Mouse (Mus musculus): Measurements from ENCODE around the gene St14.
A peak's percentile ranks its signal among the peaks of the same experiment; 100 is the strongest.
"Not testable (repeated sequence)": the region's sequence is repeated elsewhere in the genome, so short reads cannot be mapped to it uniquely, and the experiment has no call there.

The St14 gene

DNA sequence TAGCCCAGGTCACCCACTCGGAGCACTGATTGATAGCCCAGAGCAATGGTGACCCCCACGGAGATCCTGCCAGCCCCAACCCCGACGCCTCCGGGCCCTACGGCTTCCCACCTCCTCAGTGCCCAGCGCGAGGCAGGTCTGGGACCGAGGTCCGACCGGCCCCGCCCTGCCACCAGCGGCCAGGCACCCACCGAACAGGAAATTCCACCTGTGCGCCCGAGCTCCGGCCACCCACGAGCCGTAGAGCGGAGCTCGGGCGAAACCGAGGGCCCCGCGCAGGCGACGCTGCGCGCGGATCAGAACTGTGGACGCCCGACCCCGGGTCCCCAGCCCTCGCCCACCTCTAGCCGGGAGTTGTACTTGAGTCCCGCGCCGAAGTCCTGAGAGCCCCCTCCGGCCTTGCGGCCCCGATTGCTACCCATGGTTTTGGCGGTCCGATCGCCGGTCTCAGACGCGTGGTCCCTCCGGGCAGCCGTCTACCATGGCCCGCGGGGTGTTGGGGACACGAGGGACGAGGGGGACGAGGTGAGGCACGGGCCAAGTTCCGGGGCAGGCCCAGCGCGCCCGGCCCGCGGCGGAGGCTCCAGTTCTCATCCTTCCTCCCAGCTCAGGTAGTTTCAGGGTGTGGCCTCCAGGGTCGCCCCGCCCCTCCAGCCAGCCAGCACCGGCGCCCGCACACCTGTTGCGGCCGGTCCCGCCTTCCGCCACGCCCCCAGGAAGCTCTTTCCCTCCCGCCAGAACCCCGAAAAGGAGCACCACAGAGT is at the start of gene St14:
Gene St14 (minus strand): TSS at position 649 of the 764 bp plus-strand sequence.
- DNase-seq (ENCODE audit: low read depth, low spot score): peak; percentile 51

DNA sequence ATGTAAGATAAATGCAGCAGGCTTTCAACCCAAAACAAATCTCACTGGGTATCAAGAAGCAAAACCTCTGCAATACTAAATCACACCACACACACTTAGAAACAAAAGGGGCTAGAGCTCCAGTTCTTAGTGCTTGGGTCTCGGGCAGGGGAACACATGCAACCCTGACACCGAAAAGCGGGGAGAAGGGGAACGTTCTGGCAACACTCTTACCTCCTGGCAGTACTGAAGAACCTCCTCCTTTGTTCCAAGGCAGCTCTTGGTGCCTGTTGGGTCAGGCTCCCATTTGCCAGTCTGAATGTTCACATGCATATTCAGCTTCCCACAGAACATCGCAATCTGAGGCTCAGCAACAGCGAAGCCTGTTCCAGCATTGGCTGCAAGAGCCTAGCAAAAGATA is 46.0 kb upstream of the St14 start:
- no peak for DNase-seq (ENCODE audit: low read depth, low spot score)

DNA sequence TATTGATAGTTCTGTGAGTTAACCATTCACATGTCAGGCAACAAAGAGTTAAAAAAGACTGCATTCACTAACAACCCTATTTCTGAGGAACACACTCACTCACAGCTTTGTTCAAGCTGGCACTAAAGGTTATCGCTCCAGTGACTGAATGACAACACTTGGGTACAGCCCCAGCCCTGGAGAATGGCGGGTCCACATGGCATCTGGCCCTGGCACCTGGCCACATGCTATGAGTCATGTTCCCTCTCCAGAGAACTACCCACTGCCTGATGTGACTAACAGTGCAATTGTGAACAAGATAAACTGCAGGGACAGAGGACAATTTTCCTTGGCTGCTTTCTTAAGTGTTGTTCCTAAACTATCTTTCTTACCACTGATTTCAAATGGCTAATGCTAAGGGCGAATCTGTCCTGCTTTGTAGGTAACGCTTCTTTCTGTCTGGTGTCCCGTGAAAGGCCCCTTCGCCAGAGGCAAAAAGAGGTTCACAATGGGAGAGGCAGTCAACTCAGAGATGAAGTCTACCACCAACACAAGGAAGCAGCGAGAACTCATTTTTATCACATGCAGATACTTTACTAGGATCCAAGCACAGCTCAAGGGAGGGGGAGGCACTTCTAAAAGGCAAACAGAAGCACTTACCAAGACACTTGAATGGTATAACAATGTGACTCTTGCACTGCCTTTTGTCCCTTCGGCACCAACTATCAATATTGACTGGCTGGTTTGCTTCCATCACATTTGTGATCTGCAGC is 44.9 kb upstream of the St14 start:
- no peak for DNase-seq (ENCODE audit: low read depth, low spot score)

- no peak for DNase-seq (ENCODE audit: low read depth, low spot score)
These were observed 44.3 kb upstream of the St14 start for GRCm38 (mm10) chr9:31175978-31176377.

GRCm38 (mm10) chr9:31175346-31175745 is 43.7 kb upstream of the St14 start:
- no peak for DNase-seq (ENCODE audit: low read depth, low spot score)

- no peak for DNase-seq (ENCODE audit: low read depth, low spot score)
These were observed 36.9 kb upstream of the St14 start for GRCm38 (mm10) chr9:31168356-31169093.

GRCm38 (mm10) chr9:31167305-31167704 is 35.7 kb upstream of the St14 start:
- no peak for DNase-seq (ENCODE audit: low read depth, low spot score)

GRCm38 (mm10) chr9:31165505-31165904 is 33.9 kb upstream of the St14 start:
- not testable (repeated sequence) for DNase-seq (ENCODE audit: low read depth, low spot score)

DNA sequence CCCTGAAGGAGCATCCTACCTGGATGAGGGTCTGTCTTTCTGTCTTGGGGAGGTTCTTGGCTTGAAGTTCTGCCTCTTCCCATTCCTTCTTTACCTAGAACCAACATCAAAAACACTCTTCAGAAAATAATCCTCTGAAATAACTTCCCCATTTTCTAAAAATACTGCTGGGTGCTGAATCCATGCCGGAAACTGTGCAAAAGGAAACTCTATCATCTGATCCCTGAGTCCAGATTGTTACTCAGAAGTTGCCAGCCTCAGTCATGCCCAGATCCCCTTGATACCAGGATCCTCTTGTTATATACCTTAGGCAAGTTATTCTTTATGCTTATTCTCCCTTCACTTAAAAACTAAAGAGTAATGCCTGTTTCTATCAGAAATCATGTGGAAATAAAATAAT is 31.7 kb upstream of the St14 start:
- DNase-seq (ENCODE audit: low read depth, low spot score): no peak

DNA sequence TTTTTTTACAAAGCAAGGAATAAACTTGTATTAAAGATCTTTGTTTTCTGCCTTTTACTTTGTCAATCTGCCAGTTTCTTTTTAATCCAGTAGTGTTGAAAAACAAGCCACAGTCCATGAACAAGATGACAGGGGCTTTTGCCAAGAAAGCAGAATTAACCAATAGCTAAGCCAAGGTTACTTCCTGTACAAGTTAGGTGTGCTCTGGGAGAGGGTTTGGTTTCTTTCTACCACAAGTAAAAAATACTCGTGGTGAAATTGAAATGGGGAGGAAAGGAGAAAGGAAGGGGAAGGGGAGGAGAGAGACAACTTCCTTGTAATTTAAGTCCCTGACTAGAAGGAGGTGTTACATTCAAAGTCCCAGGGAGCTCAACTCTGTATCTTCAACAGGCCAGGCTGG is 31.3 kb upstream of the St14 start:
- DNase-seq (ENCODE audit: low read depth, low spot score): no peak

GRCm38 (mm10) chr9:31159910-31160309 is 28.3 kb upstream of the St14 start:
- DNase-seq (ENCODE audit: low read depth, low spot score): peak; percentile 64

GRCm38 (mm10) chr9:31156594-31156993 is 24.9 kb upstream of the St14 start:
- DNase-seq (ENCODE audit: low read depth, low spot score): no peak

- peak; percentile 55 for DNase-seq (ENCODE audit: low read depth, low spot score)
These were observed 19.4 kb upstream of the St14 start for GRCm38 (mm10) chr9:31151050-31151449.

DNA sequence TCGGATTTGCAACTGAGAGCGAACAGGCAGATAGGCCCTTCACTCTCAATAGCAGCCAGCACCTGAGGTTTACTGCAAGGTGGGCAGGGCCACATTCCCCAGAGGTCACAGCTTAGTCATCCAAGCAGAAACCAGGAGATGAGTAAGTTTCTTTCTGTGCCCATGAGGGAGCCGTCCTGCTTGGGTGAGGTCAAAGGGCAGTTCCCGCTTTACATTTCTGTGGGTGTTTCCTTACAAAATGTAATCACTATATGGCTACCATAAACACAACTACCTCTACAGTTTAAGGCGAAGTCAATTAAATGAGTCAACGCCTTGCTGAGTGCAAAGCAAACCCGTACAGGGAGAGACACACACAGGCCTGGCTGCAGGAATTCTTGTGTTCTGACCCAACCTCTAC is 16.5 kb upstream of the St14 start:
- peak; percentile 54 for DNase-seq (ENCODE audit: low read depth, low spot score)

GRCm38 (mm10) chr9:31145272-31145925 is 13.7 kb upstream of the St14 start:
- DNase-seq (ENCODE audit: low read depth, low spot score): no peak

DNA sequence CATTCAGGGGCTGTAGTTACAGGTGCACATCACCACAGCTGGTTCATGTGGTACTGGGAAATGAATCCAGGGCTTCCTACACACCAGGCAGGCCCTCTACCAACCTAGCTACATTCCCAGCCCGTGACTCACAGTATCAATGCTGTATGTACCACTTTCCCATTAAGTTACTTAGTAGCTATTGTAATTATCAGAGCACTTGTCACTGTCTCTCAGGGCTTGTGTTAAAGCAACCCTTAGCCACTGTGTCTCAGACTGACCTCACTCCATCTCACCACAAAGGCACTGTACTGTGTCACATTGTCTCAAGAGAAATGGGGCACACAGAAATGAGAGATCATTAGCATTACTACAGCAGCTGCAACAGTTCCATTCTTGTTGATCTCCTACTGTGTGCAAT is 11.3 kb upstream of the St14 start:
- DNase-seq (ENCODE audit: low read depth, low spot score): no peak

- DNase-seq (ENCODE audit: low read depth, low spot score): no peak
These were observed 1.5 kb upstream of the St14 start for GRCm38 (mm10) chr9:31133131-31133530.

DNA sequence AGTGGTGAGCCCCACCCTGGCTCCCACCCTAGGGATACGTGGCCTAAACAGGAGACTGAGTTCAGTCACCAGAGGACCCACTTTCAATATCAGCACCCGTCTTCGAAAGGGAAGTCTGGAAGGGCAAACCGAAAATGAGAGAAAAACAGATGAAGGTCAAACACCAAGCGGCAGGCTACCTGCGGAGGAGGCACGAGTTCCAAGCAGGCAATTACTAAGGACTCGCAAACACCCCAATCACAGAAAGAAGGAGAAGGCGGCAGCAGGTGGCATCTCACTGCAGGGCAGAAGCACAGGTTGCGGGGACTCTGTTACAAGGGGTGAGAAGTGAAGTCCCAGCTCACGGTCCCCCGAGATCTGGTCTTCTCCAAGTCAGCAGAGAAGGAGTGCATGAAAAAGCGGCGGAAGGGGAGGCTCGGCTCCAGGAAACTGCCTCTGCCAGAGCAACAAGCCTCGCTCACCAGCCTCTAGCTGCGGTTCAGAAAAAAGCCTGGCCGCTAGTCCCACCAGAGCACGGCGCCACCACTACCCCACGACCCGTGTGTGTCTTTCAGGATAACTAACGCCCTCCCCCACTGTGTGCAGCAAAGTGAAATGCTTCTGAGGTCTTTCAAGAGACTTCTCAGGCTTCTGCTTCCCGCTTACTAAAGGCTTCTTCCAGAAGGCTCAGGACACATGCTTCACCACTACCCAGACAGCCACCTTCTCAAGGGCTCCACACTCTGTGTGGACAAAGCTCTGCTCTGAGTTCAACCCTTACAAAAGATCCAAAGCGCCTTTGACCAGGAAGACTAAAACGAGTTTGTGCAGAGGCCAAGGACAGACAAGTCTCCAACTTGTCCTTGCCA is 1.1 kb downstream of the St14 start:
- no peak for DNase-seq (ENCODE audit: low read depth, low spot score)

DNA sequence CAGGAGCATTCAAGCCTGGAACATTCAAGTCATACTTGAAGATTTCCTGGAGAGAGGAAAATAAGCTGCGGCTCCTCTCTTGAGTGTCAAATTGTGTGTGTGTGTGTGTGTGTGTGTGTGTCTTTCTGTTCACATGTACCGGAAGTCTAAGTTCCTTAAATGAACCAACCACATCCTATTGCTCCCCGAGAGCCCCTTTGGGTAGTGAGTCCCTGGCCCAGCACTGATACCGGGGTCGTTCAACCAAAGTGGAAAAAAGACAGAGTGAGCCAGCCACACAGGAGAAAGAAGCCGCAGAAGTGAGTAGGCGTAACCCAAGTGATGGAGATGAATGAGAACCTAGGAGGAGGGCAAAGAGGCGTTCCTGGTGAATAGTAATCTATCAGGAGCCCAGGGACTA is 1.7 kb downstream of the St14 start:
- DNase-seq (ENCODE audit: low read depth, low spot score): no peak

- DNase-seq (ENCODE audit: low read depth, low spot score): no peak
These were observed 3.7 kb downstream of the St14 start for GRCm38 (mm10) chr9:31127876-31128465.

GRCm38 (mm10) chr9:31126079-31126478 is 5.6 kb downstream of the St14 start:
- no peak for DNase-seq (ENCODE audit: low read depth, low spot score)

Measured in ES-CJ7 (cell line).